Mouse (Mus musculus): ENCODE measurements at regions not wholly inside any gene's neighbourhood (a gene's known extent, or its start where the extent isn't known, plus 50 kb on each side); places are given as distances from the start of the nearest gene placed in this dataset.
A peak's percentile ranks its signal among the peaks of the same experiment; 100 is the strongest.
"Not testable (repeated sequence)": the region's sequence is repeated elsewhere in the genome, so short reads cannot be mapped to it uniquely, and the experiment has no call there.

DNA sequence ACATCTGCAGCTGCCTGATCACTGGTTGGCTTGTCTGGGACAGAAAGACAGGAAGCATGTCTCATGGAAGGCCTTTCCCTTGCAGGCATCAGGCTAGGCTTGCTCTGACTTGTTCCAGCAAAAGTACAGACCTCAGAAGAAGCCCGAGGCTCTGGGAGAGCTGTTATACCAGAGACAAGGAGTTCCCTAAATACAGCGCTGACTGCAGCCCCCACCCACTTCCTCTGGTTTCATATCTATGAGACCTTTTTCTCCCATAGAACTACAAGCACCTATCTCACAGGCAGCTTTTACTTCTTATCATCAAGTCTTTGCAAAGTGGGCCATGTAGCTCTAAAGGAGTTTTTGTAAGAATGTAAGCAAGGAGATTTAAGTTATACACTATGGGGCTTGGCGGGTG is 312.2 kb upstream of the Vmn1r3 start:
- DNase-seq = not testable (repeated sequence)

DNA sequence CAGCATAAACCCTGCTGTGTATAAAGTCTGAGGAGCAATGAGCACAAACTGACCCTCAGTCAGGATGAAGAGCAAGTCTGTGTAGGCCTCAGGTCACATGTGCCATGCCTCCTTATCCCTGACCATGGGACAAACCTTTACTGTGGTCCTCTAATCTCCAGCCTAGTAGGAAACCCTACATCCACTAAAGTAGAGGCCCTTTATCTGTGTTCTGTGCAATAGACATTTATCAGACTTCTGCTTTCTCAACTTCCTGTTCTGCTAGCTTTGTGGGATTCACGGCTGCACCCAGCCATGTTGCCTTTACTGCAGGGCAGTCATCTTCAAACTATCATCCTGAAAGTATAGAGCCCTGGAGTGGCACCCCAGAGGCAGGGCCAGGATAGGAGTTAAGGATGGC is 310.8 kb upstream of the Vmn1r3 start:
- not testable (repeated sequence) for DNase-seq

DNA sequence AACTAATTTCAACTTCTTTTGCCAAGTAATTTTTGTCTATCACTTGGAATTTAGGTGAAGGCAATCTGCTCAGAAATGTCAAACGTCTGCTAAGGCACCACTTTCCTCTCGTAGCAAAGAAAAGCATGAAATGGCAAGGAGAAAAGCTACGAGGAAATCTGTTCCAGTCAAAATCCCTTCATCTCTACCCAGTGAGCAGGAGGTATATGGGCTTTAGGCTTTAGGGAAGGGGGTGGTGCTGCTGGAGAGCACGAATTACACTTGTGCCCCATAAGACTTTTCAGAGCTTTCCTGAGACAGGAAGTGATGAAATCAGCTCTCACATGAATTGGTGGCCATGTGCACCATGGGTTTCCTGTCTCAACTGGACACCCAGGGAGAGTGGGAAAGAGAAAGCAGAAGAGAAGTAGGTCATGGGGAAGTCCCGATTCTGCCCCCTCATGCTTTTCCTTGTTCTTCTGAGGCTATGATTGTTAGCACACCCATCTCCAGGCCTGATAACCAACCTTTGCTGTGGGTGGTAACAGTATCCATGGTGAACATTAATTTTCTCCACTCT is 309.0 kb upstream of the Vmn1r3 start:
- not testable (repeated sequence) for DNase-seq

DNA sequence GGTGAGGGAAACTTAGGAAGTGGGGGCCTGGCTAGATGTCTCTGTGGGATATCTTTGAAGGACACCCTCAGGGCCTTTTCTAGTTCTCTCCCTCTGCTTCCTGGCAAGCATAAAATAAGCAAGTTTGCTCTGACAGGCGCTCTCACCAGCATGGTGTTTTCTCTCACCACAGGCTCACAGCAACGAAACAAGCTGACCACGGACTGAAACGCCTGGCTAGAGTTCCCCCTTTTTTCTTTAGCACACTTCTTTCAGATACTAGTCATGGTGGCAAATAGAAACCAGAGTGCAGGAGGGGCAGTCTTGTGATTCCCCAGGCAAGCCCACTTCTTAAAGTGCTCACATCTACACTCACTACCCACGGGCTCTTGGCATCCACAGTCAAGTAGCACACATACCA is 305.7 kb upstream of the Vmn1r3 start:
- DNase-seq = not testable (repeated sequence)

DNA sequence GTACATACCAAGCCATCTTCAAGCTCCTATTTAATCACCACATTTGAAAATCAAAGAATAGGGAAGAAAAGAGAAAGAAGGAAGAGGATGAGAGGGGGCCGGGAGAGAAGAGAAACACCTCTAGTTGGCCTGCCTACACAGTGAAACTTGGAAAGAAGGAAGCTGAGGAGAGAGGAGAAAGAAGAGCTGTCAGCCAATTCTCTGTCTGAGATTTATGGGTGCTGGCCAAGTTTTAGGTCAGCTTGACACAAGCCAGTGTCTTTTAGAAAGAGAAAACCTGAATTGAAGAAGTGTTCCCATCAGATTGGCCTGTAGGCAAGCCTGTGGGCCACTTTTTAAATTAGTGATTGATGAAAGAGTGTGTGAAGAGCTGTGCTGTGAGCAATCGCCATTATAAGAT is 296.9 kb upstream of the Vmn1r3 start:
- no peak for DNase-seq

DNA sequence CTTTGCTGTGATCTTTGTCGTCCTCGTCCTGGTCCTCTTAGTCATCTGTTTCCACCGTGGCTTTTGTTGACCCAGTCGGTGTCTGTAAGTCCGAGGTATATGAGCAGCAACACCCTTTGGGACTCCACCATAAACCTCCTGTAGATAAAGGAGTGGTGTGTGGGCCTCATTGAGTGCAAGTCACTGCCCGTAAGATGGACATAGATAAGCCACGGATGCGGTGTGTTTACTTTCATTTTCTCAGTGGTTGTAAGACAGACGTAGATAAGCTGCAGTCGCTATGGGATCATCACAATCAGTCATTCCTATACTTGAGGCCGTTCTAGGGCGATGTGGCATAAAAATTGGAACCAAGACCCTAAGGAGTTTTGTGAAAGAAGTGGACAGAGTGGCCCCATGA is 271.6 kb upstream of the Vmn1r3 start:
- DNase-seq = no peak

DNA sequence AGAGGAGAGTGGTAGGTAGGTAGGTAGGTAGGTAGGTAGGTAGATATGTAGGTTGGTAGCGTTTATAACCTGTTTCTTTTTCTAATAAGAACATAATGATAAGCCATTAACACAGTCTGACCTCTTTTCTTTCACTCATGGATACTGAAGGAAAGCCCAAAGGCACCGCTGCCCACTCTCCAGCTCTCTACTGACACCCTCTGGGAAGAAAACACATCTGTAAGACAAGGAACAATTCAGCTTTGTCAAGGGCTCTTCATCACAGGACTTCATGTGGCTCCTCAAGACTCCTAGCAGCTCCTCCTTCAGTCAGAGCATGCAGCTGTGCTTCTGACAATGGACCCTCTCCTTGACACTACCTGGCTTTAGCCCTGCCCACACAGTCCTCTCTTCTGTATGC is 252.2 kb upstream of the Vmn1r3 start:
- DNase-seq = not testable (repeated sequence)

DNA sequence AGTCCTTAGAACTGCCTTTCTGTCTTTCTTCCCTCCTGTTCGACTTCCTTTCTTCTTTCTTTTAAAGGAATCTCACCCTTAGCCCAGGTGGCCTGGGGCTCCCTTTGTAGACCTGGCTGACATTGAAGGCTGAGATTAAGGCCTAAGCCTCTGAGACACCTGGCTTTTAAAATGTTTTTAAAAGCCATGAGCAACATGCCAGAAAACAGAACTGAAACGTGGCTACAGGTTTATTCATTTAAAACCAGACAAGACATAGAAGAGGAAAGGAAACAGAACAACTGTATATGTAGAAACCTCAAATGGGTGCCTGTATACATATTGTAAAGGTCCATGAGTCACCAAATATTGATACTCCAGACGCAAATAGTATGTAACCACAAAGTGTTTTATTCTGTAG is 242.8 kb upstream of the Vmn1r3 start:
- no peak for DNase-seq

DNA sequence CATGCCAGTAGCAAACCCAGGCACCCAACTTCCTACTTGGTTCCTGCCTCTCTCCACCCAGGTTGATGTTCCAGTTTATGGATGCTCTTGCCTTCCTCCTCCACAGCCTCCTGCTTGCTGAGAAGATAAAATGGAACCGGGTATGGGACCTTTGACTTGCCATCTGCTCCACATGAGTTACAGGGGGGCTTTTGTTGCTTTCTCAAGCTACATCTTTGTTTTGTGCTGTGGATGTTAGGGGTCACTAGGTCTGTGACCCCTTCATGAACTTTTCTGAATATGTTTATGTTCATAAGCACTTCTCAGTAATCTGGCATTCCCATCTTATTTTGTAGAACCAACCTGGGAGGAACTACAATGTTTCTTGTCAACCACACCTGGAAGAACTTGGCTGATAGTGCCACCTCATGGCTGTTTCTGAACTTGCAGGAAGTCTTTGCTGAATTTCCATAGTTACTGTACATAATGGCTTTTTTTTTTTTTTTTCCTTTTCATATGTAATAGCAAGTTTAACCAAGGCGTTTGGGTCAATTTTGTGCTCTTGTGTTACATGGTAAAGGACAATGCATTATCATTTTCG is 234.9 kb upstream of the Vmn1r3 start:
- peak; percentile 36 for DNase-seq

DNA sequence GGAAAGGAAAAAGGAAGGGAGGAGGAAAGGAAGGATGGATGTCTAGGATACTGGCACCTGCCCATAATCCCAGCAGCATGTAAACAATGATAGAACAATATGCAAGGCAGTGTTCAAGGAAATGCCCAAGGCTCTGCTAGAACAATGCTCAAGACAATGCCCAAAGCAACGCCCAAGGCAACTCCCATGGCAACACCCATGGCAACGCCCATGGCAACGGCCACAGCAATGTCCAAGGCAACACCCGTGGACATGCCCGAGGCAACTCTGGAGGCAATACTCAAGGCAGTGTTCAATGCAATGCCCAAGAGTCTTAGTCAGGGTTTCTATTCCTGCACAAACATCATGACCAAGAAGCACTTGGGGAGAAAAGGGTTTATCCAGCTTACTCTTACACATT is 231.5 kb upstream of the Vmn1r3 start:
- no peak for DNase-seq

DNA sequence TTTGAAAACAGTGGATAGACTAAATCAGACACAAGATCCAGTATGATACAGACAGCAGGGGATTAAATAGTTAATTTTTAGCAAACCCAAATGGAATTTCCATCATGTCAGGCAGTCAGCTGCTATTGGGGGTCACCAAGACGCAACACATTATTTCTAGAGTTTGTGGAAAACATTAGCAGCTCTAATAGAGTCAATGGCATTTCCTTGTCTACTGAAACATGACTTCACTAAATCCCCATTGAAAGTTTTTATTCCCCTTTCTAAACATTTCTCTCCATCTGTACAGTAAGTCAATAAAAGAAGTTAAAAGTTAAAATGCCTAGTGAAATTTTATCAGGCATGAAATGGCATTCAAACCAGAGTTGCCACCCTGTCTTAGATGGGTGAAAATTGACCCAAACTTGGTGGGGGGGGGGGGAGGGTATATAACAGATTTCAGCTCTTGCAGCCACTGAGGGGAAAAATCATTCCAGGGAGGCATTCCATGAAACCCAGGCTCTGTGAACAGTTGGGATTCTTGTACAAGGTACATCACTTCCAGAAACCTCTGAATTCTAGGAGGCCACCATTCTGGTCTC is 229.4 kb upstream of the Vmn1r3 start:
- not testable (repeated sequence) for DNase-seq

DNA sequence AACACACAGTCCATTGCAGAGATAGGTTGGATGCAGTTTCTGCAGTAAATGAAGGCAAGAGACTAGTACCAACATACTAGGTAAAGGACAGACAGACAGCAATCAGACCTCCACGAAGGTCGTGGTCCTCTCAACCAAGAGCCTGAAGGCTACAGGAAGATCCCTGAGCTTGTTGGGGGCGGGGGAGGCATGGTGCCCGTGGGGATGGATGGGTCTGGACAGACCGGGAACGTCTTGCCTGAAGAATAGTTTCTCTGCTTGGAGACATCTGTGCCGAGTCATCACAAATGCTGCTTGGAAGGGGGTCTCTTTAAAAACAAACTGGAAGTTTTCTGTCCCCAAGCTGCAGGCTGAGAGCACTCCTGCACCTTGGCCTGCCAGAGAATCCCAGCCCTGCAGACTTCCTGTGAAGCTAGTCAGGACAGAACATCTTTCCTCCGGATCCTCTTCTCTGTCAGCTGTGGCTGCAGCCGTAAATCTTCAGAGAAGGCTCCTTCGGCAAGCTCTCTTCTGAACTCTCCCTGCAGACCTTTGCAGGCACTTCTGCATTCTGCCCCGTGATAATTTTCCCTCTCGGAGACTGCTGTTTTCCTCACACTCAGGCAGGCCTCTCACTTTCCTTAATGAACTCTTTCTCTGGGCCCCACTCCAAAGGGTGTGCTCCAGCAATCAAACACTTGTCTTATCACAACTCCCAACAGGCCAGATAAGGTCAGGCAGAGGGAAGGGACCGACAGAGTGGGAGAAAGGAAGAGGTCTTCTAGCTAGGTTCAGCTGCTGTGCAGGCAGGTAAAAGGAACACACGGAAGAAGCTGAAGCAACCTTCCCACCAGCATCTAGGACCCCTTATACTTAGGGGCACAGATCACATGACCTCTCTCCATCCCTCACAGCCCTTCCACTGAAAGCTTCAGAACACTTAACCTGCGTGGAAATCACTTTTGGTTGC is 228.6 kb upstream of the Vmn1r3 start:
- DNase-seq = no peak

DNA sequence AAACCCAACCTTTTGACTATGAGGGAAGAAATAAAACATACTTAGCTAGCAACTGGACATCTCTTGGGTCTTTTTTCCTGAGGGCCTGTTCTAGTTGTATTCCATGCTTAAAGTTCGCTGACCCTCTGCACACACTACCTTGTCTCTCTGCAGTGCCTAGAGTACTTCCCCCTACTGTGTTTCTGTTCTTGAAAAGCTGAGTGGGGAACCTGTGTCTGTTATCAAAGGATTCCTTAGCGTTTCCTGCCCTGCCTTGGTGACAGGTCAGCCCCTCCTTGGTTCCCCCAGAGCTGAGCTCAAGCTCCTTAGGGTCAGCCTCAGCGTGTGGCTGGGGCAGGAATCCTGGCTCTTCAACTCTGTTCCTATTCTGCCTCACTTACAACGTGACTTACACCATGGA is 227.2 kb upstream of the Vmn1r3 start:
- DNase-seq = not testable (repeated sequence)

DNA sequence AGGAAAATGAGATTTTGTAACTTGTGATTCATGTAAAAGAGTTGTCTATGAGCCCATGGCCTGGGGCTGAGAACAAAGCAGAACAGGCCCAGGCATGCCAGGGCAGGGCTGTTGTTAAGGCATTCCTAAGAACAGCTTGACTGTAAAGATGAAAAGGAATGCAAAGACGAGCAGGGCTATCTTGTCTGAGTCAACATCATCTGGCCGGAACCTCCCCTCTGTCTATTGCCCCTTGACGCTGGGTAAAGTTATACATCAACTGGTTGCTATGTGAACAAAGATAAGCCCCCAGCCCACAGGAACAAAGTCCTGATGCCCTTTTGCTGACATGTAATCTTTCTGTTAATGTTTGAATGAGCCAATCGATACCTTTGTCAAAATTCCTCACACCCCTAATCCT is 217.7 kb upstream of the Vmn1r3 start:
- DNase-seq = not testable (repeated sequence)

DNA sequence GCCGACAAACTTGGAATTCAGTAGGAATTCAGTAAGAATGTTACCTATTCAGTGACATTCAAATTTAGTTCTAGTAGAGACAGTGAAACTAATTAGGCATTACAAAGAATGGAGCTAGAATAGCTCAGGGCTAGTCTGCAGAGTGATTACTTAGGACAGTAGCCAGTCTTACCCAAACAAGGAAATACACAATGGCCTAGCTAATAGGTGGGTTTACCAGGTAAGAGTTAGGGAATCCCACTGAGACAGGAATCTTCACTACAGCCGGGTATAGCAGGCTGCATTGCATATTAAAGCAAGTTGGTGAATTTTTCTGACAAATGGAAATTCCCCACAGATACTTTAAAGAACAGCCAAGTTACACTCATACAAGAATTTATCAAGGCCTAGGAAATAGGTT is 216.6 kb upstream of the Vmn1r3 start:
- not testable (repeated sequence) for DNase-seq

DNA sequence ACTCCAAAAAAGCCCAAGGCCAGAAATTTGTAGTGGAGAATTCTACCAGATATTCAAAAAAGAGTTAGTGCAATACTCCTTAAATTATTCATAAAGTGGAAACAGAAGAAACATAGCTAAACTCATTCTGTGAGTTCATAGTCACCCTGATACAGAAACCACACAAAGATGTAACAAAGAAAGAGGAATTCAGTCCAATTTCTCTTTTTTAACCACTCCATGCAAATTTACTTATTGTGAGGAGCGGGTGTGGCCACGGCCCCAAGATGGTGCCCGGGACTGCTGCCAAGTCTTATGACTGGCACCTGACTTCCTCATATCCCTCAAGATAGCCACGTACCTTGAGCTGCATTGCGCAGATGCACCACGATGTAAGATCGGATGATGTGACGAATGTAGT is 206.4 kb upstream of the Vmn1r3 start:
- DNase-seq = not testable (repeated sequence)

DNA sequence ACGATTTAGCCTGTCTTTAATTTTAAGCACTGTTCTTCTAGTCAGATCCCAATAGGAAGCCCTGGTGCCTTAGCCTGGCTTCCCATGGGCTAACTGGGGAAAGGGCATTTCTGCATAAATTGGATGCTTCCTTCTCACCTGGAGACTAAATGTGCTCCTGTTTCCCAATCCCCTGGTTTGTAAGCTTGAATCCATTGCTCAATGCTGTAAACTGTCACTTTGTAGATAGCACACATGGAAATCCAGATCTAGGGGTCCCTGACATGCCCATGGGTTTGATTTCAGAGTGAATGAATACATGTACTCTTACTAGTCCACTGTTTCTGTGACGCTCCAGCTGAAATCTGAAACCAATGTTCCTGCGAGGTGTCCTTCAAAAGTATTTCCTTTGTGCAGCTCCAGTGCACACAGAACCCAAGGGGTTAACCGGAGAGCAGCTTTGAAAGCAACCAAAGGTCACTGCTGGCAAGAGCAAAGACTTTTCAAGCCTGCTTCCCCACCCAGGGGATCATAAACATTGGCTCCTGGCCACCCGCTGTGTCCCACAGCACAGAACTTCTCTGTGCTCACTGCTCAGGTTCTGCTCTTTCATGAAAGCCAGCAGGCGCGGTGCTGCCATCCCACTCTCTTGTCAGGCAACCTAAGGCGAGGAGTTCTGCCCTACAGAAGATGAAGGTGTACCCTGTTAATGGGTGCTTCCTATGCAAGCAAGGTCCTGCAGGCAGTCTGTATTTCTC is 188.0 kb upstream of the Vmn1r3 start:
- peak; percentile 26 for DNase-seq

DNA sequence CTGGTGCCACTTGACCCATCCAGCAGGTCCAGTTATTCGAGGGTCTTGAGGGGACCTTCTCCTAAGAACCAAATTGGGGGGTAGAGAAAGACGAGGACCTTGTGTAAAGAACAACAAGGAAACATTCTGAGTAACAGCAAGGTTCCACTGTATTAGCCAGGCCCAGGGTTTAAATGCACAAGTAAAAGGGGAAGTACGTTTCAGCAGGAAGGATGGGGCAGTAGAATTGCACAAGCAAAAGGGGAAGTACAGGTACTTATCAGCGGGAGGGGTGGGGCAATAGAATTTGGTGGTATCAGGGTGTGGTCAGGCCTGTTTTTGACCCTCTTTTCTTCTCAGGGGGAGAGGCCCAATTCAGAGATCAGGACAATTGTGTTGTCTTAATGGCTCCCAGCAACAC is 182.9 kb upstream of the Vmn1r3 start:
- not testable (repeated sequence) for DNase-seq

DNA sequence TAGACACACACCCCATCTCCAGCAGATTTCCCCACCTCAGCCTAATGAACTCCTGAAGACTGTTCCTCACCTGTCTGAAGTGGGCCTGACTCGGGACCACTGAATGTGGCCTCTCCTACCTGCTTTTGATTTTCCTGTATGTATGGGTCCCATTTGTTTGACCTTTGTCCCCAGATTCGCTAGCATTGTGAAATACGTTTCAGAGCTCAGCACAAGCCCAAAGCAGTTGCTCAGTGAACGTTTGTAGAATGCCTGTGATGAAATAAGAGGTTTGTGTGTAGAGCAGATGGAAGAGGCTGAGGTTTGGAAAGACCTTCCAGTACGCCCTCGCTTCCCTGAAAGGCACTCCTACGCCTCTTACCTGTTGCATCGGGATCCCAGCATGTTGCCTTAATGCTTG is 158.3 kb upstream of the Vmn1r3 start:
- DNase-seq = not testable (repeated sequence)

DNA sequence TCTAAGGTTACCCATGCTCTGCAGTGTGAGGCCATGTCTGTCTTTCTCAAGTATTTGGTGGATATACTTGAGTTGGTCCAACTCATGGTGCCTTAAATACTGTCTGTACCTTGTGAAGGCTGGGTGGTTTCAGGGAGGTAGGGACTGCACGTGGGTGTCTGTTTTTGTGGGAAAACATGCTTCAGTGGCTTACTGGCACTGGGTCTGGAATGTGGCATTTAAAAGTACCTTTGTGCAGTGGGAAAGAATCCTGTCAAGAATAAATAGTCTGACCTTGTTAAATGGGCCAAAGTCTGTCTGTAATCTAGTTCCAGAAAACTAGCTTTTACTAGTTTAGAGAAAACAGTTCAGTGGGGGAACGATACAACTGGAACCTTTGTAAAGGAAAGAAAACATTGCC is 157.5 kb upstream of the Vmn1r3 start:
- peak; percentile 67 for DNase-seq

DNA sequence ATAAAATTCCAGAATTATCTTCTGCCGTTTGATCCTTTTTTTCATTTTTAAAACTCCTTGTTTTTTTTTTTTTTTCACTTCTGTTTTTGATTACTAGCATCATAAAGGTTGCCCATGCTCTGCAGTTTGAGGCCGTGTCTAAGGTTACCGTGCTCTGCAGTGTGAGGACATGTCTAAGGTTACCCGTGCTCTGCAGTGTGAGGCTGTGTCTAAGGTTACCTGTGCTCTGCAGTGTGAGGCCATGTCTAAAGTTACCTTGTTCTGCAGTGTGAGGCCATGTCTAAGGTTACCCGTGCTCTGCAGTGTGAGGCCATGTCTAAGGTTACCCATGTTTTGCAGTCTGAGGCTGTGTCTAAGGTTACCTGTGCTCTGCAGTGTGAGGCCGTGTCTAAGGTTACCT is 157.0 kb upstream of the Vmn1r3 start:
- not testable (repeated sequence) for DNase-seq

All from kidney, adult 11 months (tissue).